Mouse (Mus musculus): ENCODE data around the gene Actbl2. TPM values are rescaled to one million over a fixed set of nuclear protein-coding genes. Genes with fewer than 3 reads are reported as not detected.

The Actbl2 gene
- polyA plus RNA-seq, 1 experiment = not detected

- no peak for TF ChIP-seq USF1 (IDR thresholded peaks at IDR 0.05; ENCODE audit: low read depth)
- TF ChIP-seq SRF (IDR thresholded peaks at IDR 0.05; ENCODE audit: control insufficient read depth, insufficient read length, low read depth) = no peak
- no peak for TF ChIP-seq MAX (IDR thresholded peaks at IDR 0.05; ENCODE audit: low read depth)
- TF ChIP-seq CEBPB (IDR thresholded peaks at IDR 0.05; ENCODE audit: insufficient read depth, poor library complexity, severe bottlenecking) = no peak
- TF ChIP-seq TCF12 (IDR thresholded peaks at IDR 0.05; ENCODE audit: insufficient read depth, poor library complexity, severe bottlenecking) = no peak
- no peak for TF ChIP-seq POLR2AphosphoS2 (IDR thresholded peaks at IDR 0.05; ENCODE audit: insufficient read length, low read depth)
- no peak for TF ChIP-seq MYOG (IDR thresholded peaks at IDR 0.05; ENCODE audit: control insufficient read depth in 1 of 3, insufficient read depth in 1 of 3, insufficient read length in 2 of 3, low read depth in 2 of 3)
- TF ChIP-seq E2F4 (IDR thresholded peaks at IDR 0.05; ENCODE audit: insufficient read depth) = no peak
- no peak for TF ChIP-seq MYOD1 (IDR thresholded peaks at IDR 0.05; ENCODE audit: control insufficient read depth in 1 of 3, insufficient read length in 2 of 3, low read depth in 2 of 3)
- TF ChIP-seq TCF3 (IDR thresholded peaks at IDR 0.05; ENCODE audit: insufficient read length, low read depth) = no peak
- TF ChIP-seq REST (IDR thresholded peaks at IDR 0.05; ENCODE audit: insufficient read depth, insufficient read length) = no peak
- no peak for TF ChIP-seq POLR2A (IDR thresholded peaks at IDR 0.05; ENCODE audit: insufficient read length, low read depth)
- Histone ChIP-seq H3K79me2 (ENCODE audit: control insufficient read depth, insufficient read depth) (no peaks in the 10 kb centered on the region), H3K4me3 (no peak overlapping the region), H3K27me3 (ENCODE audit: control insufficient read depth, insufficient read depth, insufficient read length) (no peaks in the 10 kb centered on the region), H3K36me3 (ENCODE audit: control insufficient read depth, insufficient read depth) (no peaks in the 10 kb centered on the region), H3K4me2 (ENCODE audit: low read depth) (no peak overlapping the region), H3ac (ENCODE audit: control insufficient read depth, insufficient read length) (no peak overlapping the region)
Measured at GRCm38 (mm10) chr13:111294965-111295494, 40.2 kb downstream of the Actbl2 start.

DNA sequence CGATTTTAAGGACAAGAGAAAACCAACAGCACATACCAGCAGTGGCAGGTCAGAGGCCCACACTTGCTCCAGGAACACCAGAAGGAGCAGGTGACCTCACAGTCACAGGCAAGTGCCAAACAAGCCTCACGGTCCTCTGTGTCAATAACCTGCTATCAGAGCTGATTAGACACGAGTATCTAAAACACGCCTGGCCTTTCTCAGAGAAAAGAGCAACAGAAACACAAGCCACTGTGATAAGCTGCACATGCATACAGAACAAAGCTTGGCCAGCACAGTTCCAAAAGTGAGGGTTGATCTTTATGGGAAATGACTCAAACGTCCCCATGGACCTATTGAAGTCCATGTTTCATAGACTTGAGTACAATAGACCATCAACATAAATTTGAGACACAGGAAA, 41.2 kb downstream of the Actbl2 start:
- Histone ChIP-seq H3K79me2 (ENCODE audit: control insufficient read depth, insufficient read depth) (no peaks in the 10 kb centered on the region), H3K27me3 (ENCODE audit: control insufficient read depth, insufficient read depth, insufficient read length) (no peaks in the 10 kb centered on the region), H3K4me2 (ENCODE audit: low read depth) (no peak overlapping the region), H3K4me3 (no peak overlapping the region), H3ac (ENCODE audit: control insufficient read depth, insufficient read length) (no peak overlapping the region), H3K36me3 (ENCODE audit: control insufficient read depth, insufficient read depth) (no peaks in the 10 kb centered on the region)
- TF ChIP-seq USF1 (IDR thresholded peaks at IDR 0.05; ENCODE audit: low read depth) (no peak), TCF12 (IDR thresholded peaks at IDR 0.05; ENCODE audit: insufficient read depth, poor library complexity, severe bottlenecking) (no peak), POLR2A (IDR thresholded peaks at IDR 0.05; ENCODE audit: insufficient read length, low read depth) (no peak), POLR2AphosphoS2 (IDR thresholded peaks at IDR 0.05; ENCODE audit: insufficient read length, low read depth) (no peak), MYOG (IDR thresholded peaks at IDR 0.05; ENCODE audit: control insufficient read depth in 1 of 3, insufficient read depth in 1 of 3, insufficient read length in 2 of 3, low read depth in 2 of 3) (no peak), REST (IDR thresholded peaks at IDR 0.05; ENCODE audit: insufficient read depth, insufficient read length) (no peak), TCF3 (IDR thresholded peaks at IDR 0.05; ENCODE audit: insufficient read length, low read depth) (no peak), MAX (IDR thresholded peaks at IDR 0.05; ENCODE audit: low read depth) (no peak), MYOD1 (IDR thresholded peaks at IDR 0.05; ENCODE audit: control insufficient read depth in 1 of 3, insufficient read length in 2 of 3, low read depth in 2 of 3) (no peak), E2F4 (IDR thresholded peaks at IDR 0.05; ENCODE audit: insufficient read depth) (no peak), SRF (IDR thresholded peaks at IDR 0.05; ENCODE audit: control insufficient read depth, insufficient read length, low read depth) (no peak), CEBPB (IDR thresholded peaks at IDR 0.05; ENCODE audit: insufficient read depth, poor library complexity, severe bottlenecking) (no peak)

DNA sequence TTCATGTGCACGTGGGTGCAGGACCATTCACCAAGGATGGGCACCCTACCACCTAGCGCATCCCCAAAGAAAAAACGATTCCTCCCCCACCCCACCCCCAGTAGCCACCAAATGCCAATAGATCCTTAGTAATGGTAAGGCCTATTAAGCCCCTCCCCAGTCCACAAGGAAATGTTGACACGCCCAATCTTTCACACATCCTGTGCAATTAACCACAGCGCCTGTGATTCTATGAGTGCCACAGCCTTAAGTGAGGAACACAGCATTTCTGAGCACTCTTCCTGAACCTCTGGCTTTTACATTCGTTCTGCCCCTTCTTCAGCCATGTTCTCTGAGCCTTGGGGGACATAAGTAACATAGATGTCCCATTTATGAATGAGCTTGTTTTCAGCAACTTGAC, 42.8 kb downstream of the Actbl2 start:
- no peaks in the 10 kb centered on the region for H3K27me3 ChIP-seq (ENCODE audit: control insufficient read depth, insufficient read depth, insufficient read length)
- H3ac ChIP-seq (ENCODE audit: control insufficient read depth, insufficient read length) = no peak overlapping the region
- TF ChIP-seq MAX (IDR thresholded peaks at IDR 0.05; ENCODE audit: low read depth) = no peak
- TF ChIP-seq USF1 (IDR thresholded peaks at IDR 0.05; ENCODE audit: low read depth) = no peak
- no peak for TF ChIP-seq POLR2AphosphoS2 (IDR thresholded peaks at IDR 0.05; ENCODE audit: insufficient read length, low read depth)
- TF ChIP-seq REST (IDR thresholded peaks at IDR 0.05; ENCODE audit: insufficient read depth, insufficient read length) = no peak
- no peak for TF ChIP-seq MYOD1 (IDR thresholded peaks at IDR 0.05; ENCODE audit: control insufficient read depth in 1 of 3, insufficient read length in 2 of 3, low read depth in 2 of 3)
- TF ChIP-seq E2F4 (IDR thresholded peaks at IDR 0.05; ENCODE audit: insufficient read depth) = no peak
- no peak for TF ChIP-seq SRF (IDR thresholded peaks at IDR 0.05; ENCODE audit: control insufficient read depth, insufficient read length, low read depth)
- no peak for TF ChIP-seq POLR2A (IDR thresholded peaks at IDR 0.05; ENCODE audit: insufficient read length, low read depth)
- no peak for TF ChIP-seq TCF3 (IDR thresholded peaks at IDR 0.05; ENCODE audit: insufficient read length, low read depth)
- TF ChIP-seq CEBPB (IDR thresholded peaks at IDR 0.05; ENCODE audit: insufficient read depth, poor library complexity, severe bottlenecking) = no peak
- no peak for TF ChIP-seq TCF12 (IDR thresholded peaks at IDR 0.05; ENCODE audit: insufficient read depth, poor library complexity, severe bottlenecking)
- TF ChIP-seq MYOG (IDR thresholded peaks at IDR 0.05; ENCODE audit: control insufficient read depth in 1 of 3, insufficient read depth in 1 of 3, insufficient read length in 2 of 3, low read depth in 2 of 3) = no peak
- no peak overlapping the region for H3K4me3 ChIP-seq
- no peaks in the 10 kb centered on the region for H3K79me2 ChIP-seq (ENCODE audit: control insufficient read depth, insufficient read depth)
- H3K36me3 ChIP-seq (ENCODE audit: control insufficient read depth, insufficient read depth) = no peaks in the 10 kb centered on the region
- no peak overlapping the region for H3K4me2 ChIP-seq (ENCODE audit: low read depth)

GRCm38 (mm10) chr13:111299145-111299713, 44.4 kb downstream of the Actbl2 start:
- Histone ChIP-seq H3K4me3 (no peak overlapping the region), H3K4me2 (ENCODE audit: low read depth) (no peak overlapping the region), H3K27me3 (ENCODE audit: control insufficient read depth, insufficient read depth, insufficient read length) (no peaks in the 10 kb centered on the region), H3ac (ENCODE audit: control insufficient read depth, insufficient read length) (no peak overlapping the region), H3K36me3 (ENCODE audit: control insufficient read depth, insufficient read depth) (no peaks in the 10 kb centered on the region), H3K79me2 (ENCODE audit: control insufficient read depth, insufficient read depth) (no peaks in the 10 kb centered on the region)
- no peak for TF ChIP-seq CEBPB (IDR thresholded peaks at IDR 0.05; ENCODE audit: insufficient read depth, poor library complexity, severe bottlenecking)

GRCm38 (mm10) chr13:111300846-111301245, 46.0 kb downstream of the Actbl2 start:
- no peaks in the 10 kb centered on the region for H3K27me3 ChIP-seq (ENCODE audit: control insufficient read depth, insufficient read depth, insufficient read length)
- H3K79me2 ChIP-seq (ENCODE audit: control insufficient read depth, insufficient read depth) = no peaks in the 10 kb centered on the region
- H3ac ChIP-seq (ENCODE audit: control insufficient read depth, insufficient read length) = no peak overlapping the region
- H3K4me2 ChIP-seq (ENCODE audit: low read depth) = no peak overlapping the region
- TF ChIP-seq MYOD1 (IDR thresholded peaks at IDR 0.05; ENCODE audit: control insufficient read depth in 1 of 3, insufficient read length in 2 of 3, low read depth in 2 of 3) (no peak), MAX (IDR thresholded peaks at IDR 0.05; ENCODE audit: low read depth) (no peak), TCF12 (IDR thresholded peaks at IDR 0.05; ENCODE audit: insufficient read depth, poor library complexity, severe bottlenecking) (no peak), CEBPB (IDR thresholded peaks at IDR 0.05; ENCODE audit: insufficient read depth, poor library complexity, severe bottlenecking) (no peak), USF1 (IDR thresholded peaks at IDR 0.05; ENCODE audit: low read depth) (no peak), REST (IDR thresholded peaks at IDR 0.05; ENCODE audit: insufficient read depth, insufficient read length) (no peak), TCF3 (IDR thresholded peaks at IDR 0.05; ENCODE audit: insufficient read length, low read depth) (no peak), MYOG (IDR thresholded peaks at IDR 0.05; ENCODE audit: control insufficient read depth in 1 of 3, insufficient read depth in 1 of 3, insufficient read length in 2 of 3, low read depth in 2 of 3) (no peak), SRF (IDR thresholded peaks at IDR 0.05; ENCODE audit: control insufficient read depth, insufficient read length, low read depth) (no peak), E2F4 (IDR thresholded peaks at IDR 0.05; ENCODE audit: insufficient read depth) (no peak), POLR2A (IDR thresholded peaks at IDR 0.05; ENCODE audit: insufficient read length, low read depth) (no peak), POLR2AphosphoS2 (IDR thresholded peaks at IDR 0.05; ENCODE audit: insufficient read length, low read depth) (no peak)
- H3K36me3 ChIP-seq (ENCODE audit: control insufficient read depth, insufficient read depth) = no peaks in the 10 kb centered on the region
- no peak overlapping the region for H3K4me3 ChIP-seq
